Mouse (Mus musculus) kidney, postnatal 0 days (tissue): Measurements from ENCODE around the gene Dnajb8. TPM values are rescaled to one million over a fixed set of nuclear protein-coding genes. Genes with fewer than 3 reads are reported as not detected.

Experiments used
- ATAC-seq: fragments of 200-750 bp; cut with Nextera tagmentation; replicated peaks from 2 replicates; pipeline ENCODE4 v1.8.0; 2017; ENCODE audit warnings: low read depth, moderate number of reproducible peaks, moderate TSS enrichment, moderate library complexity; ENCODE audit not compliant: low FRiP score
- DNase-seq: peaks from one replicate; pipeline ENCODE4 v3.0.0-alpha.2; 2016; ENCODE audit warnings: low spot score
- H3K27ac ChIP-seq: fragments of 300-500 bp; sonication (generic); 2 replicates; pipeline ENCODE4 v1.5.1; 2014; ENCODE audit warnings: mild to moderate bottlenecking
- H3K27me3 ChIP-seq: fragments of 300-500 bp; sonication (generic); 2 replicates; pipeline ENCODE4 v1.6.1; 2014; ENCODE audit warnings: low read length, mixed read lengths; ENCODE audit not compliant: insufficient read depth
- H3K36me3 ChIP-seq: fragments of 300-500 bp; sonication (generic); 2 replicates; pipeline ENCODE4 v1.6.1; 2014; ENCODE audit warnings: low read length, mixed read lengths; ENCODE audit not compliant: insufficient read depth
- H3K4me1 ChIP-seq: fragments of 300-500 bp; sonication (generic); replicated peaks from 2 replicates; pipeline ENCODE4 v1.6.1; 2014; ENCODE audit warnings: antibody characterized with exemption, low read length, mixed read lengths; ENCODE audit not compliant: insufficient read depth
- H3K4me2 ChIP-seq: fragments of 300-500 bp; sonication (generic); 2 replicates; pipeline ENCODE4 v1.6.1; 2014; ENCODE audit warnings: mild to moderate bottlenecking, low read length, moderate library complexity, mixed read lengths
- H3K4me3 ChIP-seq: fragments of 300-500 bp; sonication (generic); replicated peaks from 2 replicates; pipeline ENCODE4 v1.5.1; 2014; ENCODE audit warnings: low read depth, low read length
- H3K9ac ChIP-seq: fragments of 300-500 bp; sonication (generic); 2 replicates; pipeline ENCODE4 v1.6.1; 2014; ENCODE audit warnings: low read depth, low read length
- H3K9me3 ChIP-seq: fragments of 300-500 bp; sonication (generic); replicated peaks from 2 replicates; pipeline ENCODE4 v1.6.1; 2016; ENCODE audit warnings: low read length, inconsistent platforms, mixed read lengths
- CTCF ChIP-seq: IDR thresholded peaks from 2 replicates; pipeline ENCODE4 v1.5.1; 2016; ENCODE audit warnings: antibody characterized with exemption, low read depth, mild to moderate bottlenecking, moderate library complexity
- WGBS: fragments of 180-500 bp; shearing (Covaris S2); extraction: QIAGEN DNeasy Blood & Tissue Kit; methylation state at CpG from one replicate; pipeline ENCODE4 v1.1.7; 2014; 5-methylcytosine and 5-hydroxymethylcytosine counted together
- polyA plus RNA-seq: library from polyadenylated mRNA; unstranded; fragments of >200 nt; fragmentation: Nextera tagmentation; extraction: Ambion mirVana; gene quantifications from 2 replicates; pipeline ENCODE4 v1.2.1, GENCODE M21; 2015

Dnajb8 gene
- polyA plus RNA-seq, 1 experiment from 2014 or later: not detected

- ATAC-seq (no peak), DNase-seq (no peak)
- Histone ChIP-seq H3K27me3 (no peaks in the 10 kb centered on the region), H3K4me2 (peak overlapping the region; percentile 16; the same call in 1 of the 2 replicates), H3K9ac (no peak overlapping the region), H3K4me3 (no peak overlapping the region), H3K36me3 (no peaks in the 10 kb centered on the region), H3K27ac (no peak overlapping the region), H3K9me3 (no peaks in the 10 kb centered on the region), H3K4me1 (0 out of 2 replicates have a peak, but pooled peaks cover 5% of the 10 kb centered on the region)
- no peak for TF ChIP-seq CTCF
- WGBS: 8% methylated on average over 16 of the region's 17 CpGs
Observed at GRCm38 (mm10) chr6:88235983-88236382, 13.9 kb downstream of the Dnajb8 start.

- Histone ChIP-seq H3K4me1 (0 out of 2 replicates have a peak, but pooled peaks cover 5% of the 10 kb centered on the region), H3K36me3 (no peaks in the 10 kb centered on the region), H3K27ac (no peak overlapping the region), H3K4me3 (no peak overlapping the region), H3K4me2 (no peak overlapping the region; the same call in 1 of the 2 replicates), H3K27me3 (no peaks in the 10 kb centered on the region), H3K9me3 (no peaks in the 10 kb centered on the region), H3K9ac (no peak overlapping the region)
- 26% methylated on average over 7 of the region's 7 CpGs for WGBS
- no peak for TF ChIP-seq CTCF
- DNase-seq (no peak), ATAC-seq (no peak)
Observed at GRCm38 (mm10) chr6:88236513-88236912, 14.4 kb downstream of the Dnajb8 start.

GRCm38 (mm10) chr6:88242604-88243003 lies 20.5 kb downstream of the Dnajb8 start:
- DNase-seq: peak; percentile 73
- WGBS: 5% methylated on average over 15 of the region's 15 CpGs
- H3K9ac ChIP-seq: no peak overlapping the region
- no peaks in the 10 kb centered on the region for H3K27me3 ChIP-seq
- no peak overlapping the region for H3K27ac ChIP-seq
- peak; percentile 85 for TF ChIP-seq CTCF
- H3K4me1 ChIP-seq: no peaks in the 10 kb centered on the region
- H3K36me3 ChIP-seq: no peaks in the 10 kb centered on the region
- H3K4me2 ChIP-seq: peak overlapping the region; percentile 24; the same call in 1 of the 2 replicates
- no peaks in the 10 kb centered on the region for H3K9me3 ChIP-seq
- no peak overlapping the region for H3K4me3 ChIP-seq
- peak; percentile 86 for ATAC-seq

- ATAC-seq (no peak), DNase-seq (no peak)
- Histone ChIP-seq H3K9me3 (no peaks in the 10 kb centered on the region), H3K4me1 (no peaks in the 10 kb centered on the region), H3K9ac (no peak overlapping the region), H3K27me3 (no peaks in the 10 kb centered on the region), H3K4me2 (no peak overlapping the region), H3K4me3 (no peak overlapping the region), H3K27ac (no peak overlapping the region), H3K36me3 (no peaks in the 10 kb centered on the region)
- TF ChIP-seq CTCF: no peak
- 96% methylated on average over 1 of the region's 1 CpGs for WGBS
Observed at GRCm38 (mm10) chr6:88249231-88249630, 27.2 kb downstream of the Dnajb8 start.

- Histone ChIP-seq H3K4me2 (no peak overlapping the region), H3K4me3 (no peak overlapping the region), H3K9me3 (no peaks in the 10 kb centered on the region), H3K4me1 (no peaks in the 10 kb centered on the region), H3K27me3 (no peaks in the 10 kb centered on the region), H3K9ac (no peak overlapping the region), H3K27ac (no peak overlapping the region), H3K36me3 (no peaks in the 10 kb centered on the region)
- WGBS: 77% methylated on average over 1 of the region's 1 CpGs
- no peak for ATAC-seq
- no peak for DNase-seq
- TF ChIP-seq CTCF: no peak
Observed at GRCm38 (mm10) chr6:88251396-88251795, 29.3 kb downstream of the Dnajb8 start.

GRCm38 (mm10) chr6:88251798-88252478 lies 29.9 kb downstream of the Dnajb8 start:
- no peak overlapping the region for H3K9ac ChIP-seq
- H3K36me3 ChIP-seq: no peaks in the 10 kb centered on the region
- no peak overlapping the region for H3K4me3 ChIP-seq
- ATAC-seq: no peak
- WGBS: 78% methylated on average over 7 of the region's 7 CpGs
- H3K27ac ChIP-seq: no peak overlapping the region
- no peaks in the 10 kb centered on the region for H3K4me1 ChIP-seq
- H3K27me3 ChIP-seq: no peaks in the 10 kb centered on the region
- DNase-seq: no peak
- H3K9me3 ChIP-seq: no peaks in the 10 kb centered on the region
- no peak for TF ChIP-seq CTCF
- no peak overlapping the region for H3K4me2 ChIP-seq
